Mouse (Mus musculus): ENCODE data around the gene Sgsm3. TPM values are rescaled to one million over a fixed set of nuclear protein-coding genes. Genes with fewer than 3 reads are reported as not detected.
A peak's percentile ranks its signal among the peaks of the same experiment; 100 is the strongest.

Gene Sgsm3
- polyA plus RNA-seq, 1 experiment from 2014 or later, result 35.5 TPM

- no peak for ATAC-seq (ENCODE audit: low FRiP score)
- Histone ChIP-seq H3K4me3 (replicated peaks) (no peak overlapping the region), H3K9me3 (no peaks in the 10 kb centered on the region), H3K4me2 (no peak overlapping the region), H3K27me3 (no peaks in the 10 kb centered on the region), H3K36me3 (replicated peaks) (no peaks in the 10 kb centered on the region), H3K9ac (no peak overlapping the region), H3K4me1 (peaks cover 5% of the 10 kb centered on the region; the same call in 1 of the 2 replicates), H3K27ac (no peak overlapping the region)
- WGBS, result 94% methylated on average over 5 of the region's 5 CpGs
These were observed 74.9 kb downstream of the Sgsm3 start for GRCm38 (mm10) chr15:81052491-81052890.

- H3K4me1 ChIP-seq, result no peaks in the 10 kb centered on the region
- H3K27ac ChIP-seq, result no peak overlapping the region
- H3K9ac ChIP-seq, result no peak overlapping the region
- H3K9me3 ChIP-seq, result no peaks in the 10 kb centered on the region
- H3K4me3 ChIP-seq (replicated peaks), result no peak overlapping the region
- 96% methylated on average over 2 of the region's 2 CpGs for WGBS
- no peaks in the 10 kb centered on the region for H3K36me3 ChIP-seq (replicated peaks)
- H3K27me3 ChIP-seq, result no peaks in the 10 kb centered on the region
- ATAC-seq (ENCODE audit: low FRiP score), result no peak
- no peak overlapping the region for H3K4me2 ChIP-seq
These were observed 77.9 kb downstream of the Sgsm3 start for GRCm38 (mm10) chr15:81055488-81055887.

GRCm38 (mm10) chr15:81057736-81058135 is 80.2 kb downstream of the Sgsm3 start:
- Histone ChIP-seq H3K9ac (no peak overlapping the region), H3K36me3 (replicated peaks) (no peaks in the 10 kb centered on the region), H3K27me3 (no peaks in the 10 kb centered on the region), H3K27ac (no peak overlapping the region), H3K4me2 (no peak overlapping the region), H3K4me3 (replicated peaks) (no peak overlapping the region), H3K4me1 (peaks cover 9% of the 10 kb centered on the region), H3K9me3 (no peaks in the 10 kb centered on the region)
- 93% methylated on average over 5 of the region's 5 CpGs for WGBS
- no peak for ATAC-seq (ENCODE audit: low FRiP score)

GRCm38 (mm10) chr15:81060975-81061374 is 83.4 kb downstream of the Sgsm3 start:
- no peak overlapping the region for H3K4me2 ChIP-seq
- ATAC-seq (ENCODE audit: low FRiP score), result no peak
- no peaks in the 10 kb centered on the region for H3K36me3 ChIP-seq (replicated peaks)
- 86% methylated on average over 2 of the region's 2 CpGs for WGBS
- no peak overlapping the region for H3K4me3 ChIP-seq (replicated peaks)
- peaks cover 12% of the 10 kb centered on the region for H3K4me1 ChIP-seq
- H3K9ac ChIP-seq, result no peak overlapping the region
- no peaks in the 10 kb centered on the region for H3K9me3 ChIP-seq
- no peak overlapping the region for H3K27ac ChIP-seq
- H3K27me3 ChIP-seq, result no peaks in the 10 kb centered on the region

Small RNA genes within 50 kb of the gene (microRNA-seq; reads per million reads assigned to microRNA genes)
- gene Mir5113, result 24.3 reads per million, percentile 36 among the genes with 10 or more reads in this experiment

Other genes with a start within 250 kb of the Sgsm3 start
- gene Adsl, start 29.3 kb upstream of the Sgsm3 start, polyA plus RNA-seq (2016; fragmentation: Nextera tagmentation; extraction: Ambion mirVana), result 140 and 160 TPM in 2 replicates
- 25.7 and 27.9 TPM in 2 replicates for gene Mrtfa, start 213.0 kb downstream of the Sgsm3 start, polyA plus RNA-seq (2016; fragmentation: Nextera tagmentation; extraction: Ambion mirVana)

All from forebrain, embryonic 12.5 days (tissue).